Mouse (Mus musculus) cerebellum, adult 18-20 months (tissue): ENCODE measurements at regions not wholly inside any gene's neighbourhood (a gene's known extent, or its start where the extent isn't known, plus 50 kb on each side); places are given as distances from the start of the nearest gene placed in this dataset.

Source experiments
- DNase-seq, 2 experiments: peaks; one replicate each; pipeline ENCODE4 v3.0.0; 2021

- no peak for DNase-seq
Observed at GRCm38 (mm10) chr7:129819651-129820050, 228.0 kb downstream of the Wdr11 start.

- no peak for DNase-seq
Observed at GRCm38 (mm10) chr7:129828970-129829369, 237.3 kb downstream of the Wdr11 start.

- no peak for DNase-seq
Observed at GRCm38 (mm10) chr7:129832830-129833229, 241.2 kb downstream of the Wdr11 start.

- no peak for DNase-seq
Observed at GRCm38 (mm10) chr7:129842303-129843122, 250.8 kb downstream of the Wdr11 start.

- no peak for DNase-seq
Observed at GRCm38 (mm10) chr7:129847136-129847535, 255.5 kb downstream of the Wdr11 start.

- no peak for DNase-seq
Observed at GRCm38 (mm10) chr7:129853596-129853995, 261.9 kb downstream of the Wdr11 start.

- DNase-seq = no peak
Observed at GRCm38 (mm10) chr7:129854942-129855341, 263.3 kb downstream of the Wdr11 start.

- DNase-seq = no peak
Observed at GRCm38 (mm10) chr7:129862966-129863365, 271.3 kb downstream of the Wdr11 start.

GRCm38 (mm10) chr7:129865536-129865935 is 273.9 kb downstream of the Wdr11 start:
- DNase-seq = no peak

- no peak for DNase-seq
Observed at GRCm38 (mm10) chr7:129872208-129872790, 280.6 kb downstream of the Wdr11 start.

GRCm38 (mm10) chr7:129876202-129876851 is 284.7 kb downstream of the Wdr11 start:
- DNase-seq = no peak

- DNase-seq = no peak
Observed at GRCm38 (mm10) chr7:129876852-129877223, 285.2 kb downstream of the Wdr11 start.

- no peak for DNase-seq
Observed at GRCm38 (mm10) chr7:129896291-129896690, 304.6 kb downstream of the Wdr11 start.

- no peak for DNase-seq
Observed at GRCm38 (mm10) chr7:129897511-129897910, 305.8 kb downstream of the Wdr11 start.

- DNase-seq = no peak
Observed at GRCm38 (mm10) chr7:129902256-129902655, 310.6 kb downstream of the Wdr11 start.

GRCm38 (mm10) chr7:129903126-129903525 is 311.5 kb downstream of the Wdr11 start:
- DNase-seq = no peak

GRCm38 (mm10) chr7:129906131-129906530 is 314.5 kb downstream of the Wdr11 start:
- DNase-seq = no peak

GRCm38 (mm10) chr7:129908826-129909225 is 317.2 kb downstream of the Wdr11 start:
- no peak for DNase-seq

GRCm38 (mm10) chr7:129909730-129910129 is 318.1 kb downstream of the Wdr11 start:
- no peak for DNase-seq

- no peak for DNase-seq
Observed at GRCm38 (mm10) chr7:129910826-129911225, 319.2 kb downstream of the Wdr11 start.

- DNase-seq = no peak
Observed at GRCm38 (mm10) chr7:129914871-129915270, 323.2 kb downstream of the Wdr11 start.

- DNase-seq = peak; percentile 54 to 56
Observed at GRCm38 (mm10) chr7:129918240-129919200, 326.9 kb downstream of the Wdr11 start.

GRCm38 (mm10) chr7:129922291-129922690 is 330.6 kb downstream of the Wdr11 start:
- DNase-seq = no peak
